Mouse (Mus musculus): ENCODE data around the gene Xrcc5.

GRCm38 (mm10) chr1:72354856-72355255, 47.6 kb downstream of the Xrcc5 start:
- TF ChIP-seq CTCF (IDR thresholded peaks at IDR 0.05; ENCODE audit: borderline replicate concordance, extremely low read depth, insufficient read depth, insufficient read length) (no peak), POLR2A (IDR thresholded peaks at IDR 0.05; ENCODE audit: borderline replicate concordance, extremely low read depth, insufficient read depth, insufficient read length, poor library complexity, severe bottlenecking) (no peak)

Data from brain, embryonic 14.5 days (tissue).